Mouse (Mus musculus): ENCODE measurements at regions not wholly inside any gene's neighbourhood (a gene's known extent, or its start where the extent isn't known, plus 50 kb on each side); places are given as distances from the start of the nearest gene placed in this dataset.

- no peak for TF ChIP-seq POLR2A (IDR thresholded peaks at IDR 0.05; ENCODE audit: control insufficient read depth, low read depth, low read length)
- TF ChIP-seq CTCF (IDR thresholded peaks at IDR 0.05; ENCODE audit: control insufficient read depth, insufficient read depth, insufficient replicate concordance, low read depth, low read length) = no peak
Observed at GRCm38 (mm10) chr9:84354409-84354808, 429.5 kb downstream of the Bckdhb start.

Data from testis, adult 2 months (tissue).